Mouse (Mus musculus) cerebellum, adult 8-10 months (tissue): ENCODE data around the gene Vgll4.
"Not testable (repeated sequence)": the region's sequence is repeated elsewhere in the genome, so short reads cannot be mapped to it uniquely, and the experiment has no call there.

ENCODE experiments used
- DNase-seq: peaks from one replicate; pipeline ENCODE4 v3.0.0; 2022

The Vgll4 gene

GRCm38 (mm10) chr6:114891272-114891671, 78.5 kb downstream of the Vgll4 start:
- DNase-seq = no peak

- DNase-seq = peak; percentile 80
These were observed 79.2 kb downstream of the Vgll4 start for GRCm38 (mm10) chr6:114890411-114891115.

GRCm38 (mm10) chr6:114889971-114890370, 79.8 kb downstream of the Vgll4 start:
- not testable (repeated sequence) for DNase-seq

GRCm38 (mm10) chr6:114888922-114889321, 80.9 kb downstream of the Vgll4 start:
- peak; percentile 32 for DNase-seq

GRCm38 (mm10) chr6:114886504-114887361, 83.1 kb downstream of the Vgll4 start:
- no peak for DNase-seq

GRCm38 (mm10) chr6:114886012-114886411, 83.8 kb downstream of the Vgll4 start:
- no peak for DNase-seq

- no peak for DNase-seq
These were observed 84.7 kb downstream of the Vgll4 start for GRCm38 (mm10) chr6:114885129-114885528.

GRCm38 (mm10) chr6:114883261-114883740, 86.5 kb downstream of the Vgll4 start:
- no peak for DNase-seq

- no peak for DNase-seq
These were observed 87.1 kb downstream of the Vgll4 start for GRCm38 (mm10) chr6:114882675-114883074.

GRCm38 (mm10) chr6:114882212-114882611, 87.6 kb downstream of the Vgll4 start:
- DNase-seq = no peak

GRCm38 (mm10) chr6:114880798-114881197, 89.0 kb downstream of the Vgll4 start:
- DNase-seq = no peak

GRCm38 (mm10) chr6:114878841-114879520, 90.8 kb downstream of the Vgll4 start:
- no peak for DNase-seq

GRCm38 (mm10) chr6:114876546-114876945, 93.2 kb downstream of the Vgll4 start:
- DNase-seq = no peak

- no peak for DNase-seq
These were observed 93.8 kb downstream of the Vgll4 start for GRCm38 (mm10) chr6:114876033-114876432.

GRCm38 (mm10) chr6:114875018-114875558, 94.7 kb downstream of the Vgll4 start:
- DNase-seq = peak; percentile 85

- no peak for DNase-seq
These were observed 95.5 kb downstream of the Vgll4 start for GRCm38 (mm10) chr6:114874138-114874928.

GRCm38 (mm10) chr6:114873808-114874137, 96.0 kb downstream of the Vgll4 start:
- no peak for DNase-seq

GRCm38 (mm10) chr6:114871010-114871660, 98.7 kb downstream of the Vgll4 start:
- no peak for DNase-seq

- DNase-seq = no peak
These were observed 100.2 kb downstream of the Vgll4 start for GRCm38 (mm10) chr6:114869501-114870076.

- no peak for DNase-seq
These were observed 101.1 kb downstream of the Vgll4 start for GRCm38 (mm10) chr6:114868656-114869055.

- no peak for DNase-seq
These were observed 103.2 kb downstream of the Vgll4 start for GRCm38 (mm10) chr6:114866619-114867018.
